Mouse (Mus musculus): Measurements from ENCODE around the gene Tbc1d30. TPM values are rescaled to one million over a fixed set of nuclear protein-coding genes. Genes with fewer than 3 reads are reported as not detected.

Gene Tbc1d30
- polyA plus RNA-seq, 2 experiments: 0.11 to 0.26 TPM

DNA sequence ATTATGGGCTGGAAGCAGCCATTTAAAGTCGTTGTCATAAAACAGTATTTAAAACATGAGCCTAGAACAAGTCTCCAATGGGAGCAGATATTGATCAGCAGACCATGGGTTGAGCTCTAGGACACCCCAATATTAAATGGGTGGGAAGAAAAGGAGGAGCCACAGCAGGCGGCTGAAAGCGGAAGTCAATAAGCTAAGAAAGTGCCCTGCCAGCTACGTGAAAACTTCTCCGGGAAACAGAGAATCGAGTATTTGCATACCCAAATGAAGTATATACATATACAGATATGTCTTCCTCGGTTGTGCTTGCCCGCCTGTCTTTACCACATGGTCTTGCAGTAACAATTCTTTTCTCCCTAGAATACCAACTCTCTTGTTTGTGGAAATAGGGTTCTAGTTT is 96.7 kb downstream of the Tbc1d30 start:
- TF ChIP-seq EP300 (IDR thresholded peaks at IDR 0.05; ENCODE audit: low read depth): no peak
- TF ChIP-seq CTCF (IDR thresholded peaks at IDR 0.05; ENCODE audit: low read depth): no peak
- Histone ChIP-seq H3K36me3 (replicated peaks; ENCODE audit: control insufficient read depth, insufficient read depth, low read depth) (no peaks in the 10 kb centered on the region), H3K9ac (replicated peaks) (no peak overlapping the region), H3K4me3 (ENCODE audit: insufficient read depth in 1 of 2, low read depth in 2 of 2, low read length in 2 of 2) (no peak overlapping the region), H3K27ac (no peak overlapping the region), H3K4me2 (ENCODE audit: low read depth) (no peak overlapping the region), H3K4me1 (replicated peaks; ENCODE audit: control insufficient read depth in 2 of 2, insufficient read depth in 2 of 2, low read length in 1 of 2) (no peaks in the 10 kb centered on the region), H3K9me3 (ENCODE audit: control insufficient read depth, low read length) (no peaks in the 10 kb centered on the region), H3K27me3 (ENCODE audit: control insufficient read depth, insufficient read depth, low read length) (no peaks in the 10 kb centered on the region)
- no peak for ATAC-seq (ENCODE audit: insufficient read depth)
- DNase-seq (ENCODE audit: low read depth in 3 of 3, low spot score in 3 of 3): no peak
- WGBS (ENCODE audit: insufficient replicate concordance): 47% methylated on average over 8 of the region's 8 CpGs

DNA sequence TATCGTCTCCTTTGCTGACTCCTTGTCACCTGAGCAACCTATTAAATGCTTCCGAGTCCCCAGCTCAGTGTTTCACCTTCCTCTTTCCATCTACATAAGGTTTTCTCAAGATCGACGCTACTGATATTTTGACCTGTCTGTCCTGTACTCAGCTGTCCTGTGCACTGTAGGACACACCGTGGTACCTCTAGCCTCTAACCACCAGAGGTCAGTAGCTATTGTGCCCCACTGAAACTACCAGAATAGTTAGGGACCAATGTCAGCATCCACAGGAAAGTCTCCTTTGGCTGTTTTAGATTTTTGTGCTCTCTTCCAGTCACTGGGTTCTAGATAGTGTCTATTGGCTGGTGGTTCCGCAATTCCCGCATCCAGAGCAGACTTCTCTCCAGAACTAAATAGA is 98.3 kb downstream of the Tbc1d30 start:
- no peak for DNase-seq (ENCODE audit: low read depth in 3 of 3, low spot score in 3 of 3)
- WGBS (ENCODE audit: insufficient replicate concordance): 54% methylated on average over 7 of the region's 7 CpGs

DNA sequence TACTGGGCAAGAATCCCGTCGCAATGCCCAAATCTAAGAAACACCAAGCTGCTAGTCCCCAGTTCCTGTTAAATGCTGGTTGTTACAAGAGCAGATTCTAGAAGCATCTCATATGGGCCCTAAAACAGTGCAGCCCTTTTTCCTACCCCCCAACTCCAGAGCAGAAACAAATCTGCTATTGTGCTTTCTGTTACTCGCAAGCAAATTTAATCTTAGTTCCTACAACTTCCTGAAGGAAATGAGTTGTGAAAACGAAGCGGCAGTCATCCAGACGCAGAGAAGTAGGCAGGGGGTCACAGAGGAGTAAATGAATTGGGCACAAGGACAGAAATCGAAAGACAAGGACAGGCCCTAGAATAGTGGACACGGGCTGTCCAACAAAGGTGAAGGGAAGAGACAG is 99.9 kb downstream of the Tbc1d30 start:
- no peaks in the 10 kb centered on the region for H3K27me3 ChIP-seq (ENCODE audit: control insufficient read depth, insufficient read depth, low read length)
- no peak overlapping the region for H3K27ac ChIP-seq
- H3K4me1 ChIP-seq (replicated peaks; ENCODE audit: control insufficient read depth in 2 of 2, insufficient read depth in 2 of 2, low read length in 1 of 2): no peaks in the 10 kb centered on the region
- H3K9ac ChIP-seq (replicated peaks): no peak overlapping the region
- H3K9me3 ChIP-seq (ENCODE audit: control insufficient read depth, low read length): no peaks in the 10 kb centered on the region
- DNase-seq (ENCODE audit: low read depth in 3 of 3, low spot score in 3 of 3) (no peak), ATAC-seq (ENCODE audit: insufficient read depth) (no peak)
- no peaks in the 10 kb centered on the region for H3K36me3 ChIP-seq (replicated peaks; ENCODE audit: control insufficient read depth, insufficient read depth, low read depth)
- 18% methylated on average over 8 of the region's 8 CpGs for WGBS (ENCODE audit: insufficient replicate concordance)
- 0 out of 2 replicates have a peak overlapping the region, but pooled peaks have one; percentile 4 for H3K4me2 ChIP-seq (ENCODE audit: low read depth)
- H3K4me3 ChIP-seq (ENCODE audit: insufficient read depth in 1 of 2, low read depth in 2 of 2, low read length in 2 of 2): no peak overlapping the region
- no peak for TF ChIP-seq CTCF (IDR thresholded peaks at IDR 0.05; ENCODE audit: low read depth)
- TF ChIP-seq EP300 (IDR thresholded peaks at IDR 0.05; ENCODE audit: low read depth): no peak

More for the DNA sequence above, 98.3 kb downstream of the Tbc1d30 start:
- TF ChIP-seq CTCF (IDR thresholded peaks at IDR 0.05; ENCODE audit: low read depth) (peak; percentile 29; the same call in 1 of the 2 replicates), EP300 (IDR thresholded peaks at IDR 0.05; ENCODE audit: low read depth) (no peak)
- no peak overlapping the region for H3K4me3 ChIP-seq (ENCODE audit: insufficient read depth in 1 of 2, low read depth in 2 of 2, low read length in 2 of 2)
- no peaks in the 10 kb centered on the region for H3K36me3 ChIP-seq (replicated peaks; ENCODE audit: control insufficient read depth, insufficient read depth, low read depth)
- H3K9me3 ChIP-seq (ENCODE audit: control insufficient read depth, low read length): no peaks in the 10 kb centered on the region
- H3K4me1 ChIP-seq (replicated peaks; ENCODE audit: control insufficient read depth in 2 of 2, insufficient read depth in 2 of 2, low read length in 1 of 2): no peaks in the 10 kb centered on the region
- ATAC-seq (ENCODE audit: insufficient read depth): no peak
- no peak overlapping the region for H3K9ac ChIP-seq (replicated peaks)
- H3K27ac ChIP-seq: no peak overlapping the region
- H3K4me2 ChIP-seq (ENCODE audit: low read depth): no peak overlapping the region
- no peaks in the 10 kb centered on the region for H3K27me3 ChIP-seq (ENCODE audit: control insufficient read depth, insufficient read depth, low read length)

DNA sequence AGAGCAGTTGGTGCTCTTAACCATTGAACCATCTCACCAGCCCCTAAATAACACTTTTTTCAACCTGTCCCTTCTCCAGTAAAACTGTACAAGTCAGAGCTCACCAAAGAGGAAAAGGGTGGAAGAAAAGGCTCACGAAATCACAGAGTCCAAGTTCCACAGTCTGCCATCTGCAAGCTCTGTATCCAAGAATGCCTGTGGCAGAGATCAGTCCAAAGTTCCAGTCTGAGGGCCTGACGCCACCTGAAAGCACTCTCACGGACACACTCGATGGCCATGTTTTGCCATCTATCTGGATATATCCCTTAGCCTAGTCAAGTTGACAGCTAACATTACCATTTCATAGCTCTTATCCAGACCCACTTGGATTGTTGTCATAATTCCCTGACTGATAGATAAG is 101.3 kb downstream of the Tbc1d30 start:
- no peaks in the 10 kb centered on the region for H3K9me3 ChIP-seq (ENCODE audit: control insufficient read depth, low read length)
- no peak overlapping the region for H3K4me2 ChIP-seq (ENCODE audit: low read depth)
- ATAC-seq (ENCODE audit: insufficient read depth) (no peak), DNase-seq (ENCODE audit: low read depth in 3 of 3, low spot score in 3 of 3) (no peak)
- WGBS (ENCODE audit: insufficient replicate concordance): 69% methylated on average over 4 of the region's 4 CpGs
- H3K36me3 ChIP-seq (replicated peaks; ENCODE audit: control insufficient read depth, insufficient read depth, low read depth): no peaks in the 10 kb centered on the region
- no peaks in the 10 kb centered on the region for H3K4me1 ChIP-seq (replicated peaks; ENCODE audit: control insufficient read depth in 2 of 2, insufficient read depth in 2 of 2, low read length in 1 of 2)
- TF ChIP-seq CTCF (IDR thresholded peaks at IDR 0.05; ENCODE audit: low read depth): no peak
- no peak for TF ChIP-seq EP300 (IDR thresholded peaks at IDR 0.05; ENCODE audit: low read depth)
- H3K27ac ChIP-seq: no peak overlapping the region
- no peak overlapping the region for H3K4me3 ChIP-seq (ENCODE audit: insufficient read depth in 1 of 2, low read depth in 2 of 2, low read length in 2 of 2)
- H3K27me3 ChIP-seq (ENCODE audit: control insufficient read depth, insufficient read depth, low read length): no peaks in the 10 kb centered on the region
- H3K9ac ChIP-seq (replicated peaks): no peak overlapping the region

DNA sequence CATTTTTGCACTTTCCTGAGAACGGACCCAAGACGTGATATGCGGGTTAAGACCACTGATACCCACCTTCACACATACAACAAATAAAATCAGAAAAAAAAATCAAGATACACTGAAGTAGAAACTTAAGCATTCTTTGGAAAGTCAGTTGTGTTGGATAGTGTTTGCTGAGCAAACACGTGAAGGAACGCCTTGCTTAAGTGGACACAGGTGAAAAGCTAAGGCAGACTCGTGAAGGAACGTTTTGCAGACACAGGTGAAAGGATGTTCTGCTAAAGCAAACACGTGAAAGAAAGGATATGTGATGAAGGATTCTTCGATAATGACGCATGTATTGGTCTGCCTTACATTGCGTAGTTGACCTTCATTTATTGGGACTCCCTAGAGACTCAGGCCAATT is 103.5 kb downstream of the Tbc1d30 start:
- Histone ChIP-seq H3K9me3 (ENCODE audit: control insufficient read depth, low read length) (no peaks in the 10 kb centered on the region), H3K4me3 (ENCODE audit: insufficient read depth in 1 of 2, low read depth in 2 of 2, low read length in 2 of 2) (no peak overlapping the region), H3K36me3 (replicated peaks; ENCODE audit: control insufficient read depth, insufficient read depth, low read depth) (no peaks in the 10 kb centered on the region), H3K4me1 (replicated peaks; ENCODE audit: control insufficient read depth in 2 of 2, insufficient read depth in 2 of 2, low read length in 1 of 2) (no peaks in the 10 kb centered on the region), H3K27me3 (ENCODE audit: control insufficient read depth, insufficient read depth, low read length) (no peaks in the 10 kb centered on the region), H3K4me2 (ENCODE audit: low read depth) (no peak overlapping the region), H3K9ac (replicated peaks) (no peak overlapping the region), H3K27ac (no peak overlapping the region)
- DNase-seq (ENCODE audit: low read depth in 3 of 3, low spot score in 3 of 3): no peak
- ATAC-seq (ENCODE audit: insufficient read depth): no peak
- 71% methylated on average over 11 of the region's 11 CpGs for WGBS (ENCODE audit: insufficient replicate concordance)
- TF ChIP-seq CTCF (IDR thresholded peaks at IDR 0.05; ENCODE audit: low read depth): no peak
- no peak for TF ChIP-seq EP300 (IDR thresholded peaks at IDR 0.05; ENCODE audit: low read depth)

All from liver, embryonic 14.5 days (tissue).